Comparison of ENCODE assay signal across 14 mouse cellular contexts in genomic region chr4:136512905-136513304, GRCm38 (mm10). TPM values are rescaled to one million over a fixed set of nuclear protein-coding genes. Genes with fewer than 3 reads are reported as not detected.
DNase-seq lines count a peak whose midpoint lies in the region; ATAC-seq and TF ChIP-seq lines count a peak whose summit lies in the region.
"Had no signal": no experiment of that assay in that cellular context is flagged by ENCODE, and none has a peak within 500 bp of the region (broad histone marks: within the 10 kb centered on the region; RNA-seq: fewer than 3 reads in every experiment).

No protein-coding gene starts in this region.

- H3K27me3 ChIP-seq in kidney, adult 2 months (replicated peaks; ENCODE audit: control insufficient read depth, insufficient read depth, low read length), result no peaks in the 10 kb centered on the region
- no peaks in the 10 kb centered on the region for H3K27me3 ChIP-seq in heart, embryonic 16.5 days (ENCODE audit: control insufficient read depth, insufficient read depth, low read length)
- H3K27me3 ChIP-seq: forebrain, embryonic 12.5 days; hindbrain, embryonic 15.5 days; limb, embryonic 15.5 days; lung, embryonic 15.5 days; neural tube, embryonic 12.5 days had no signal

- H3K4me3 ChIP-seq in kidney, adult 2 months (ENCODE audit: insufficient read depth, low read depth, low read length), result no peak overlapping the region
- no peak overlapping the region for H3K4me3 ChIP-seq in heart, embryonic 16.5 days (ENCODE audit: low read length)
- H3K4me3 ChIP-seq: forebrain, embryonic 12.5 days; hindbrain, embryonic 15.5 days; limb, embryonic 15.5 days; lung, embryonic 15.5 days; neural tube, embryonic 12.5 days had no signal

- peaks cover 9% of the 10 kb centered on the region for H3K4me1 ChIP-seq in kidney, adult 2 months (ENCODE audit: control insufficient read depth, insufficient read depth, low read length)
- H3K4me1 ChIP-seq in heart, embryonic 16.5 days (ENCODE audit: control insufficient read depth, insufficient read depth, low read length), result peaks cover 43% of the 10 kb centered on the region

- H3K4me2 ChIP-seq in heart, embryonic 16.5 days (ENCODE audit: low read depth, low read length), result no peak overlapping the region
- H3K4me2 ChIP-seq: forebrain, embryonic 12.5 days; hindbrain, embryonic 15.5 days; limb, embryonic 15.5 days; lung, embryonic 15.5 days; neural tube, embryonic 12.5 days had no signal

- H3K9ac ChIP-seq in heart, embryonic 16.5 days (ENCODE audit: low read length), result no peak overlapping the region
- H3K9ac ChIP-seq: forebrain, embryonic 12.5 days; hindbrain, embryonic 15.5 days; limb, embryonic 15.5 days; lung, embryonic 15.5 days; neural tube, embryonic 12.5 days had no signal

- TF ChIP-seq POLR2A in kidney, adult 2 months (IDR thresholded peaks at IDR 0.05; ENCODE audit: low read depth, low read length), result no peak

- H3K27ac ChIP-seq in kidney, adult 2 months (ENCODE audit: insufficient read depth, low read depth, low read length), result no peak overlapping the region
- no peak overlapping the region for H3K27ac ChIP-seq in heart, embryonic 16.5 days (ENCODE audit: low read length)
- H3K27ac ChIP-seq: forebrain, embryonic 12.5 days; hindbrain, embryonic 15.5 days; limb, embryonic 15.5 days; lung, embryonic 15.5 days; neural tube, embryonic 12.5 days had no signal

- no peak for TF ChIP-seq CTCF in kidney, adult 2 months (conservative IDR thresholded peaks at IDR 0.05; ENCODE audit: insufficient read depth, insufficient read length, low read depth, low read length)

- no peaks in the 10 kb centered on the region for H3K9me3 ChIP-seq in heart, embryonic 16.5 days (replicated peaks; ENCODE audit: control insufficient read depth, low read length)
- H3K9me3 ChIP-seq: forebrain, embryonic 12.5 days; hindbrain, embryonic 15.5 days; limb, embryonic 15.5 days; lung, embryonic 15.5 days; neural tube, embryonic 12.5 days had no signal

- ATAC-seq in heart, embryonic 16.5 days (replicated peaks; ENCODE audit: extremely low read depth, insufficient read depth, low FRiP score), result 0 out of 2 replicates have a peak, but pooled peaks have one; percentile 37

- no peaks in the 10 kb centered on the region for H3K36me3 ChIP-seq in kidney, adult 2 months (ENCODE audit: control insufficient read depth, insufficient read depth, low read length)
- H3K36me3 ChIP-seq in heart, embryonic 16.5 days (ENCODE audit: control insufficient read depth, insufficient read depth), result no peaks in the 10 kb centered on the region
- H3K36me3 ChIP-seq: forebrain, embryonic 12.5 days; hindbrain, embryonic 15.5 days; limb, embryonic 15.5 days; lung, embryonic 15.5 days; neural tube, embryonic 12.5 days had no signal

- DNase-seq in adrenal gland, postnatal 14 days, result peak; percentile 53
- no peak for DNase-seq in adrenal gland, adult 18-20 months (ENCODE audit: low spot score in 2 of 2)
- peak; percentile 30 for DNase-seq in kidney, adult 2 months
- DNase-seq in kidney, adult 18-20 months, result no peak
- peak; percentile 30 for DNase-seq in mesoderm, embryonic 11.5 days (ENCODE audit: low read depth, low spot score)
- DNase-seq in left cerebral cortex, adult 11 months (ENCODE audit: low spot score), result no peak
- no peak for DNase-seq in layer of hippocampus, postnatal 25 days (ENCODE audit: extremely low spot score in 1 of 2, low spot score in 1 of 2)

RNA-seq across cellular contexts. Expression of gene Luzp1, which starts 43.3 kb away (rescaled TPM):
- 34.4 and 34.6 TPM in 2 replicates for total RNA-seq in adrenal gland, postnatal 14 days (2021)
- total RNA-seq in adrenal gland, adult 18-20 months (2021), result 10 to 100 TPM; 32.0 to 41.5 TPM
- polyA plus RNA-seq in kidney, adult 2 months (2012; rRNA removed), result 12.5 and 13.2 TPM in 2 replicates
- polyA plus RNA-seq in heart, embryonic 16.5 days (2015; fragmentation: Nextera tagmentation; extraction: Ambion mirVana), result 96.1 and 97.5 TPM in 2 replicates
- total RNA-seq in layer of hippocampus, postnatal 25 days (2021), result 10 to 100 TPM; 82.8 to 88.1 TPM

RNA-seq across cellular contexts. Expression of gene 6030445D17Rik, which starts 50.9 kb away (rescaled TPM):
- 0.56 and 0.70 TPM in 2 replicates for total RNA-seq in adrenal gland, postnatal 14 days (2021)
- total RNA-seq in adrenal gland, adult 18-20 months (2021), result under 1 TPM; 0.45 to 0.46 TPM
- polyA plus RNA-seq in kidney, adult 2 months (2012; rRNA removed), result 0.30 and 0.31 TPM in 2 replicates
- 0.32 TPM in 1 of 2 replicates, not detected in the other for polyA plus RNA-seq in heart, embryonic 16.5 days (2015; fragmentation: Nextera tagmentation; extraction: Ambion mirVana)
- under 1 TPM; 0.21 to 0.54 TPM for total RNA-seq in layer of hippocampus, postnatal 25 days (2021)
- total RNA-seq: megakaryocyte-erythroid progenitor cell, adult 5-6 weeks had no signal
- polyA plus RNA-seq: forebrain, embryonic 12.5 days had no signal

Comparison
In these comparisons a context has a peak if more than half of its experiments do, and no peak if none do; other contexts are left out.
1. DNase-seq: peak in adrenal gland, postnatal 14 days (single experiment), kidney, adult 2 months (single experiment) and mesoderm, embryonic 11.5 days (single experiment); none in adrenal gland, adult 18-20 months (0 of 2), kidney, adult 18-20 months (single experiment), left cerebral cortex, adult 11 months (single experiment) and layer of hippocampus, postnatal 25 days (0 of 2).